Mouse (Mus musculus) hindbrain, embryonic 14.5 days (tissue): Measurements from ENCODE around the gene Tmem255a. TPM values are rescaled to one million over a fixed set of nuclear protein-coding genes. Genes with fewer than 3 reads are reported as not detected.

Source experiments
- ATAC-seq: fragments of 200-750 bp; cut with Nextera tagmentation; 2 replicates; pipeline ENCODE4 v1.8.0; 2017; ENCODE audit warnings: moderate number of reproducible peaks, mild to moderate bottlenecking, moderate TSS enrichment, moderate library complexity; ENCODE audit not compliant: low FRiP score
- DNase-seq: peaks from one replicate; pipeline ENCODE4 v3.0.0-alpha.2; 2015; ENCODE audit warnings: low spot score
- H3K27ac ChIP-seq: fragments of 300-500 bp; sonication (generic); 2 replicates; pipeline ENCODE4 v1.5.1; 2014; ENCODE audit warnings: mild to moderate bottlenecking, moderate library complexity
- H3K27me3 ChIP-seq: fragments of 300-500 bp; sonication (generic); 2 replicates; pipeline ENCODE4 v1.6.1; 2014; ENCODE audit warnings: mild to moderate bottlenecking, low read length, mixed read lengths; ENCODE audit not compliant: control insufficient read depth, insufficient read depth
- H3K36me3 ChIP-seq: fragments of 300-500 bp; sonication (generic); replicated peaks from 2 replicates; pipeline ENCODE4 v1.6.1; 2014; ENCODE audit not compliant: control insufficient read depth, insufficient read depth
- H3K4me1 ChIP-seq: fragments of 300-500 bp; sonication (generic); replicated peaks from 2 replicates; pipeline ENCODE4 v1.6.1; 2014; ENCODE audit warnings: antibody characterized with exemption, low read length, mixed read lengths; ENCODE audit not compliant: control insufficient read depth, insufficient read depth
- H3K4me2 ChIP-seq: fragments of 300-500 bp; sonication (generic); replicated peaks from 2 replicates; pipeline ENCODE4 v1.6.1; 2014; ENCODE audit warnings: mild to moderate bottlenecking, moderate library complexity
- H3K4me3 ChIP-seq: fragments of 300-500 bp; sonication (generic); replicated peaks from 2 replicates; pipeline ENCODE4 v1.5.1; 2014; ENCODE audit warnings: mild to moderate bottlenecking, low read length
- H3K9ac ChIP-seq: fragments of 300-500 bp; sonication (generic); 2 replicates; pipeline ENCODE4 v1.6.1; 2014
- H3K9me3 ChIP-seq: fragments of 300-500 bp; sonication (generic); 2 replicates; pipeline ENCODE4 v1.6.1; 2016; ENCODE audit warnings: low read length; ENCODE audit not compliant: control insufficient read depth
- WGBS: fragments of 180-500 bp; shearing (Covaris S2); extraction: QIAGEN DNeasy Blood & Tissue Kit; methylation state at CpG from one replicate; pipeline ENCODE4 v1.1.7; 2014; 5-methylcytosine and 5-hydroxymethylcytosine counted together
- polyA plus RNA-seq: library from polyadenylated mRNA; unstranded; fragments of >200 nt; fragmentation: Nextera tagmentation; extraction: Ambion mirVana; gene quantifications from 2 replicates; pipeline ENCODE4 v1.2.1, GENCODE M21; 2014

The Tmem255a gene
- polyA plus RNA-seq, result 46.9 and 50.0 TPM in 2 replicates

DNA sequence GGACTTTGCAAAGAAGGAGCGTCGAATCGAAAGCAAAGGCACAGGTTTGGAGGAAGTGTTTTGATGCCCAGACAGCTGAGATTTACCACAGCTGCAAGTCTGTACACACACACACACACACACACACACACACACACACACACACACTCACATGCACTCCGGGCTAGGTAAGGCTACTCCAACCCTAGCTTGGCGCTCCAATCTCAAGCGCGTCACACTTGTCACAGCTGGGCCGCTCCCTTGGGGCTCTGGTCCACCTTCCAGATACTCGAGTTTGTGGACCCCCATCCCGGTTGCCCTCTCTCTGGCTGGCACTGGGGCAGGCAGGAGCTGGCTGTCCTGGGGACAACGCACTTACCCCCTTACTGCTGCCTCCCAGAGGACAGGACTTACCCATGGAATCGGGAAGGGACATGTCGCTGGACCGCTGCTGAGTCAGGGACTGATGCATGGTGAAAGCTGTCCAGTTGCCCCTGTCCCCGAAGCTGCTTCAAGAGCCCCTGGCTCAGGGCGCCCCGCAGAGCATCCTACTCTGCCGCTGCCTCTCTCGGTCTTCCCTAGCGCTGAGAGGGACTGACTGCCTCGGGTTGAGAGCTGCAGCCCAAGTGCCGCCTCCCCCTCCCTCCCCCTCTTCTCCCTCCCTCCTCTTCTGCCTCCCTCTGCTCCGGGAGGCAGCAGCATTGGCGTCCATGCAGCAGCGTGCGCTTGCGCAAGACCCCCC is at the start of gene Tmem255a:
Gene Tmem255a (minus strand): TSS at position 589 of the 721 bp plus-strand sequence.
- no peaks in the 10 kb centered on the region for H3K27me3 ChIP-seq
- peak within 1 kb of the TSS; percentile 56 for H3K9ac ChIP-seq
- H3K27ac ChIP-seq, result no peak within 1 kb of the TSS
- DNase-seq (no peak), ATAC-seq (peak; percentile 82)
- H3K9me3 ChIP-seq, result no peaks in the 10 kb centered on the region
- peak within 1 kb of the TSS; percentile 72 for H3K4me2 ChIP-seq
- H3K4me3 ChIP-seq, result peak within 1 kb of the TSS; percentile 37
- 15% methylated on average over 20 of the region's 27 CpGs for WGBS
- H3K4me1 ChIP-seq, result no peaks in the 10 kb centered on the region
- no peaks in the 10 kb centered on the region for H3K36me3 ChIP-seq

DNA sequence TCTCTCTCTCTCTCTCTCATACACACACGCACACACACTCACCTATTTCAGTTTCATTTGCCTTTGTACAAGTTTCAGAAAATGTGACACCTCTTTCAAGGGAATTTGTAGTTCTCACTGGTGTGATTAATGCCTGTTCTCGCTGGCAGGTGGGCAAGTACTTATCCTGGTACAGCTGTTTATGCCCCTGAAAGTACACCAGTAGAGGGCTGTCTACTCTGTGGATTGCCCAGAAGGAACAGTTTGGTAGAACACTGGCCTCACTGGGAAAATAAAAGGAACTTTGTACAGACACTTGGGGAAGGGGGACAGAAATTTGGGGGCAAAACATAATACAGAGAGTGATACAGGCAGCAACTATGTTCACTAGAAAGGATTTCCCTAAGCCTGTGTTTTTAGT is 7.4 kb upstream of the Tmem255a start:
- H3K9me3 ChIP-seq, result no peaks in the 10 kb centered on the region
- no peak for ATAC-seq
- no peaks in the 10 kb centered on the region for H3K27me3 ChIP-seq
- no peak overlapping the region for H3K4me3 ChIP-seq
- no peaks in the 10 kb centered on the region for H3K36me3 ChIP-seq
- no peak overlapping the region for H3K27ac ChIP-seq
- H3K4me2 ChIP-seq, result no peak overlapping the region
- H3K4me1 ChIP-seq, result no peaks in the 10 kb centered on the region
- 51% methylated on average over 2 of the region's 2 CpGs for WGBS
- DNase-seq, result no peak
- no peak overlapping the region for H3K9ac ChIP-seq

DNA sequence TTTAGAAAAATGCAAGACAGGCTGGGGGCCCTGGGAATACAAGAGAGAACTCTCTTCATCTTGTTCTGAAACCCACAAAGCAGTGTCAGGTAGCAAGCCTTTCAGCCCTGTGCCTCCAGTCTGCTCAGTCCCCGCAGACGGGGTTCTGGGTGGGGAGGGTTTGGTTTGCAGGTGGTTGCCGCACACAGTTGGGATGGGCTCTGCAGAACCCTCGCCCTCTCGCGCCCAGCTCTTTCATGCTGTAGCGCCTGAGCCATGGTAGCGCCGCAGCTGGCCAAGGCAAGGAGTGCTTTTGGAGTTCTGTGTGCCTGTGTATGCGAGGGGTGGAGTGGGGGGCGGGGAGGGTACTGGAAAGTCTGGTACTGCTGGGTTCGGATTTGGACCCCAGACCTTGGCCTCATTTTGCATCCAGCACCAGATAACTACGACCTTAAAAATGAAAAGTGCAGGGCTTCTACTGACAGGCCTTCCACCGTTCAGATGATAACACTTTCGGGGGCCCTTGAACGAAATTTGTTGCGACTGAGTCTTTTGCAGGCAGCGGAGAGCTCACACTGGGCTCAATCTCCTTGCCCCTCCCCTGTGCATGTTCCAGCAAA is 1.8 kb downstream of the Tmem255a start:
- H3K9ac ChIP-seq, result no peak overlapping the region
- ATAC-seq, result peak; percentile 44; the same call in 1 of the 2 replicates

DNA sequence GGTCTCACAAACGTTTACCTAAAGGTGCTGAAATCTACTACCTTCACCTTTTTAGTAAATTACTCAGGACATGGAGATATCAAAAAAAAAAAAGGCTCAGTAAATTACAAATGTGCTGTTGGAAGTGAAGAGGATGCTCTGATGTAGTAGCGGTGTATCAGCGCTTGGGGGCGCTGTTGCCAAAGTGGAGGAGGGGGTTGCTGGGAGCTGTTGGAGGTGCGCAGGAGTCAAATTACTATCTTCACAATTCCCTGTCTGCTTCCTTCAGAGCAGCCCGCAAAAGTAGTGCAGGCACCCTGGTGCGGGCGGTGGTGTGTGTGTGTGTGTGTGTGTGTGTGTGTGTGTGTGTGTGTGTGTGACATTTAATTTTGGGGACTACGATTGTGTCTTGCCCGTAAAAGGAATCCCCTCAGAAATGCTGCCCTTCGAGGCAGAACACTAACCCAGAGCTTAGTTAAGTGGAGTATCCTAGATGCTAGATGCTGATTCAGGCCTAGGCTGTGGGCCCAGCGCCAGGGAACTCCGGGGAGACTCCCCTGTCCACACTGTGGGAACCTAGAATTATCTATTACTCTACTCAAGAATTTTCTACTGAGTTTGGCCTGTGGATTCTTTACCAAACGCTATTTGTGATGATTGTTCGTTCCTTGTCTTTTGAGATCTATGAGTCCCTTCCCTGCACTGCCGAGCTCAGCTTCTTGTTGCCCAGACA is 2.4 kb downstream of the Tmem255a start:
- Histone ChIP-seq H3K27me3 (no peaks in the 10 kb centered on the region), H3K4me1 (no peaks in the 10 kb centered on the region), H3K9ac (no peak overlapping the region), H3K4me3 (0 out of 2 replicates have a peak overlapping the region, but pooled peaks have one; percentile 37), H3K4me2 (peak overlapping the region; percentile 72), H3K27ac (no peak overlapping the region; the same call in 1 of the 2 replicates), H3K9me3 (no peaks in the 10 kb centered on the region), H3K36me3 (no peaks in the 10 kb centered on the region)
- 20% methylated on average over 16 of the region's 16 CpGs for WGBS
- ATAC-seq (no peak), DNase-seq (peak; percentile 63)

More for the DNA sequence above, 1.8 kb downstream of the Tmem255a start:
- Histone ChIP-seq H3K9me3 (no peaks in the 10 kb centered on the region), H3K4me1 (no peaks in the 10 kb centered on the region), H3K36me3 (no peaks in the 10 kb centered on the region), H3K27me3 (no peaks in the 10 kb centered on the region), H3K27ac (no peak overlapping the region; the same call in 1 of the 2 replicates), H3K4me2 (peak overlapping the region; percentile 72), H3K4me3 (peak overlapping the region; percentile 37)
- 12% methylated on average over 18 of the region's 18 CpGs for WGBS
- DNase-seq, result no peak

DNA sequence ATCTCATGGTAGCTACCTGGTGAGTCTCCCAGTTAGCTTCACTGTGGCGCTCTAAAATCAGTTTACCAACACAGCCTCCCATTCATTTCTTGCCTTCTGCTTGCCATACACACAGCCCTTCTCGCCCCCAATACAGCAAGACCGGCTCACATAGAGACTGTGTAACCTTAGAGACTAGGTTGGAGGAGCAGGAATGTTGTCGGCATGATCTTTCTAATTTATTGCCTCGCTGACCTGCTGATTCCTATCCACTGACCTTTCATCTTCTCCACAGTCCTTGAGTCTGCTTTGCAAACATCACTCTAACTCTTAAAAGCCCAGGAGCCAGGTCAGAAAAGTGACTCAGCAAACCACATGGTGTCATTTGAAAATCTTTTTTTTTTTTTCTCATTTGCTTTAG is 4.6 kb downstream of the Tmem255a start:
- no peak overlapping the region for H3K9ac ChIP-seq
- no peak overlapping the region for H3K4me3 ChIP-seq
- H3K27ac ChIP-seq, result no peak overlapping the region
- H3K4me1 ChIP-seq, result no peaks in the 10 kb centered on the region
- no peak for ATAC-seq
- no peak for DNase-seq
- no peaks in the 10 kb centered on the region for H3K27me3 ChIP-seq
- no peak overlapping the region for H3K4me2 ChIP-seq
- WGBS, result 28% methylated on average over 5 of the region's 5 CpGs
- no peaks in the 10 kb centered on the region for H3K9me3 ChIP-seq
- H3K36me3 ChIP-seq, result no peaks in the 10 kb centered on the region

DNA sequence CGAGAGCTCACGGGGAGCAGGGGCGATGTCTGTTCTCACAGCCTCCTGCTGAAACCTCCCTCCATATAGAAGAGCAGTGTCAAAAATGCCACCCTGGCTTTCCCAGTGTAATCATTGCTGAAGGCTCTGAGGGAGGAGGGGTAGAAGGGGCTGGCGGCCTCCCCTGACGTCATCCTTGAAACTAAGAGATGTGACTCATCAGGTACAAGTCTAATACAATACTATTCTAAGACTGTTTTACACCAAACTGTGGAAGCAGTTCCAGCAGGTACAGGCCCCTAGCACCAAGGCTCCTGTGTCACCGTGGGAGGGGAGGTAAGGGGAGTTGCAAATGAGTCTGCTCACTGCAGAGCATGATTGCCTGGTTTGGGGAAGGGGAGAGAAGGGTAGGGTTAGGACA is 5.1 kb downstream of the Tmem255a start:
- 32% methylated on average over 6 of the region's 6 CpGs for WGBS
- Histone ChIP-seq H3K4me2 (no peak overlapping the region; the same call in 1 of the 2 replicates), H3K27me3 (no peaks in the 10 kb centered on the region), H3K4me3 (no peak overlapping the region), H3K4me1 (no peaks in the 10 kb centered on the region), H3K27ac (no peak overlapping the region), H3K9me3 (no peaks in the 10 kb centered on the region), H3K9ac (no peak overlapping the region), H3K36me3 (no peaks in the 10 kb centered on the region)
- ATAC-seq (no peak), DNase-seq (no peak)

DNA sequence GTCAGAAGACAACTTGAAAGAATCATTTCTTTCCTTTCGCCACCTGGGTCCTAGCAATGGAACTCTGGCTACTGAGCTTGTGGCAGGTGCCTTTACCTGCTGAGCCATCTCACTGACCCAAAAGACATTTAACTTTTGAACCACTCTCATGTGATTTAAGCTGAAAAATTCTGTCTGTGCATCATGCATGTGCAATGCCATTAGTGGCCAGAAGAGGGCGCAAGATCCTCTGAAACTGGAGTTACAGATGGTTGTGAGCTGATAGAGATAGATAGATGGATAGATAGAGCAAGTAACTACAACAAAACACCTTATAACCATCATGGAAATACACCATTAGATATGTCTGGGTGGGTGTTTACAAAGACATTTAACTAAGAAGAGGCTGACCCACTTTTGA is 14.5 kb downstream of the Tmem255a start:
- Histone ChIP-seq H3K9me3 (no peaks in the 10 kb centered on the region), H3K27me3 (no peaks in the 10 kb centered on the region), H3K4me3 (no peak overlapping the region), H3K9ac (no peak overlapping the region), H3K4me2 (no peak overlapping the region), H3K4me1 (no peaks in the 10 kb centered on the region), H3K36me3 (no peaks in the 10 kb centered on the region), H3K27ac (no peak overlapping the region)
- no peak for ATAC-seq
- DNase-seq, result no peak
- 28% methylated on average over 2 of the region's 2 CpGs for WGBS

DNA sequence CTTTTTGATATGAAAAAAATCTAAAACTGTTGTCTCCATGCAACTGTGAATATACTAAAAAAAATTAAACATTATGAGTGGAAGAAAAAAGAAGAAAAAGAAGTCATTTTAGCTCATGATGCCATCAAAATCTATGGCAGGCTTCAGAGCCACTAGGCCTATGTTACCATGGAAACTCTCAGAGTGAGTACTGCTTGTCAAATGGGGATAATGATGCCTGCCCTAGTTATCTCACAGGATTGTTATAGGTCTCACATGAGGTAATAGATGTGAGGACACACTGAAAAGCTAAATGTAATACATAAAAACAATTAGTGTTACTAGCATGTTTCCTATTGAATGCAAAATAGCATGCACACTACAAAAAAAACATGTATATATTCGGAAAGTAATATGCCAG is 22.4 kb downstream of the Tmem255a start:
- H3K27ac ChIP-seq, result no peak overlapping the region
- H3K36me3 ChIP-seq, result no peaks in the 10 kb centered on the region
- no peak overlapping the region for H3K4me2 ChIP-seq
- no peak overlapping the region for H3K4me3 ChIP-seq
- ATAC-seq, result no peak
- H3K9me3 ChIP-seq, result no peaks in the 10 kb centered on the region
- H3K9ac ChIP-seq, result no peak overlapping the region
- WGBS, result 87% methylated on average over 1 of the region's 1 CpGs
- H3K4me1 ChIP-seq, result no peaks in the 10 kb centered on the region
- H3K27me3 ChIP-seq, result no peaks in the 10 kb centered on the region
- DNase-seq, result no peak

DNA sequence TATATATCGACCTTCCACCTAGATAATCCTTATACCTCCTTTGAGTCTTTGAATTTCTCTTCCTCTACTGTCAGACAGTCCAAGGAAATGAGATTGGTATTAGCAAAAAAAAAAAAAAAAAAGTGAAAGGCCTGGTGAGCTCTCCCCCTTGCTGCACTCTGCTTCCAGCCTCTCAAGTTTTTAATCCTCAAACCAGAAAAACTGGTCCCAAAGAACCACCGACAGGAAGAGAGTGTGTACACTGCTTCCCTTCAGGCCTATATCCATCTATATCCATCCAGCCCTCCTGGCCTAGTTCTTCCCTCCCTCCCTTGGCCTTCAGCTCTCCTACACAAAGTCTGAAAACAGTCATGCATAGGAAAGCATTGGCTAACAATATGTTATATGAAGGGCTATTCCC is 29.5 kb downstream of the Tmem255a start:
- Histone ChIP-seq H3K27me3 (no peaks in the 10 kb centered on the region), H3K4me3 (no peak overlapping the region), H3K4me1 (no peaks in the 10 kb centered on the region), H3K27ac (no peak overlapping the region), H3K9me3 (no peaks in the 10 kb centered on the region), H3K9ac (no peak overlapping the region), H3K36me3 (no peaks in the 10 kb centered on the region), H3K4me2 (no peak overlapping the region)
- ATAC-seq (no peak), DNase-seq (no peak)
- 69% methylated on average over 2 of the region's 2 CpGs for WGBS
